Mouse (Mus musculus) fat pad, adult 2 months (tissue): Measurements from ENCODE around the gene Spns3.
A peak's percentile ranks its signal among the peaks of the same experiment; 100 is the strongest.
"Not testable (repeated sequence)": the region's sequence is repeated elsewhere in the genome, so short reads cannot be mapped to it uniquely, and the experiment has no call there.

Experiments used
- DNase-seq: peaks from one replicate; pipeline ENCODE4 v3.0.0-alpha.2; 2011; ENCODE audit warnings: low read depth, low spot score; ENCODE audit errors: extremely low read depth

The Spns3 gene

GRCm38 (mm10) chr11:72558155-72558554 is 7.8 kb upstream of the Spns3 start:
- DNase-seq: no peak

DNA sequence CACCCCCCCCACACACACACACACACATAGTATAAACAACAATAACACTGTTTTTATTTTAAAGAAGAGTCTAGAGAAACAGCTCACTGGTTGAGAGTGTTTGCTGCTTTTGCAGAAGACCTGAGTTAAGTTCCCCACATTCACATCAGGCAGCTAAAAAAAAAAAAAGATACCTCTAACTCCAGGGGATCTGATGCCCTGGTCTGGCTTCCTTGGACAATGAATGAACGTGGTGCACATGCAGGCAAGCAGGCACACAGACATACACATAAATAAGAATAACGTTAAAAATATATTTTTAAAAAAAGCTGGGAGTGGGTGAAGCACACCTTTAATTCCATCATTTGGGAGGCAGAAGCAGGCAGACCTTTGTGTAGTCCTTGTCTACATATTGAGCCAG is 6.6 kb upstream of the Spns3 start:
- no peak for DNase-seq

GRCm38 (mm10) chr11:72556470-72556869 is 6.2 kb upstream of the Spns3 start:
- DNase-seq: no peak

DNA sequence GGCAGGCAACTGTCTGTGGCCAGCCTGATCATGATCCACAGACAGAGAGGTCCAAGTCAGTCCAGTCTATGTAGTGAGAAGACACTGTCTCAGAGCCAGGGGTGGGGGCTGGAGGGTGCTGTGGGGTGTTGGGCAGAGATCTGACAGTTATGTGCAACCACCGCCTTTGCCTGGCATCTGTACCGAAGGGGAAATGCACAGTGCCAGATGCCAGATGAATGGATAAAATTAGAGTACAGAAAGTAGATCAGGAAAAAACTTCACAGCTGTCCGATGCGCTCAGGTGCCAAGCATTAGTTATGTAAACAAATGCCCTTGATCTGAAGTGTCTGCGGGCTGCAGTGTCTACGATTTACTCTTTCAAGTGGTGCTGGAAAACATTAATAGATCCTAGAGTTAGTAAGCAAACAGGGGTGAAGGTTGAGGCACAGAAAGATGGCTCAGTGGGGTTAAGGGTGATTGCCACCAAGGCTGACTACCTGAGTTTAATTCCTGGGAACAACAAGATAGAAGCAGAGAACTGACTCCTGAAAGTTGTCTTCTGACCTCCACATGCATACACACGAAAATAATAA is 1.3 kb upstream of the Spns3 start:
- no peak for DNase-seq

DNA sequence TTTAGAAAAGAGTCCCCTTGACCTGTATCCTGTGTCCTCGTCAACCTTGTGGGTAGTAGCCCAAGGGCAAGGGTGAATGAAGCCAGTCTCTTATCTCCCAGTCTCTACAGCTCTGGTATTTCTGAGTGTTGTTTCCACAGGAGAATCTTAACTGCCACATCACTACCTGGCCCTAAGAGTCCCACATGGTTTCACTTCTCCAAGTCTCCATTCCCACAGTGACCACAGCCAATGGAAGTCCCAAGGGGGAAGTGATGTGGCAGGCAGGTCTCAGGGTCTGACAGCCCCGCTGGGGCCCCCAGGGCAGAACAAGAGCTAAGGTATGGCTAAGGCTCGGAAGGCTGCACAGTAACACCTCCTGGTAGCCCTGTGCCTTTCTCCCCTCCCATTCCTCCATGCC is 3.1 kb downstream of the Spns3 start:
- no peak for DNase-seq

GRCm38 (mm10) chr11:72544716-72545115 is 5.6 kb downstream of the Spns3 start:
- DNase-seq: no peak

DNA sequence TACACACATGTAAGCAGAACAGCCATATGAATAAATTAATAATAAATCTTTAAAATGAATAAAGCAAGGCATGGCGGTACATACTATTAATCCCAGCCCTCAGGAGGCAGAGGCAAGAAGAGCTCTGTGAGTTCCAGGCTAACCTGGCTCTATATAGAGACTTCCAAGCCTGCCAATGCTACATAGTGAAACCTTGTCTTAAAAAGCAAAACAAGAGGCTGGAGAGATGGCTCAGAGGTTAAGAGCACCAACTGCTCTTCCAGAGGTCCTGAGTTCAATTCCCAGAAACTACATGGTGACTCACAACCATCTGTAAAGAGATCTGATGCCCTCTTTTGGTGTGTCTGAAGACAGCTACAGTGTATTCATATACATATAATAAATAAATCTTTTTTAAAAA is 6.6 kb downstream of the Spns3 start:
- not testable (repeated sequence) for DNase-seq

GRCm38 (mm10) chr11:72542586-72542985 is 7.7 kb downstream of the Spns3 start:
- DNase-seq: no peak

GRCm38 (mm10) chr11:72541928-72542327 is 8.4 kb downstream of the Spns3 start:
- DNase-seq: no peak

GRCm38 (mm10) chr11:72540437-72540836 is 9.9 kb downstream of the Spns3 start:
- DNase-seq: no peak

DNA sequence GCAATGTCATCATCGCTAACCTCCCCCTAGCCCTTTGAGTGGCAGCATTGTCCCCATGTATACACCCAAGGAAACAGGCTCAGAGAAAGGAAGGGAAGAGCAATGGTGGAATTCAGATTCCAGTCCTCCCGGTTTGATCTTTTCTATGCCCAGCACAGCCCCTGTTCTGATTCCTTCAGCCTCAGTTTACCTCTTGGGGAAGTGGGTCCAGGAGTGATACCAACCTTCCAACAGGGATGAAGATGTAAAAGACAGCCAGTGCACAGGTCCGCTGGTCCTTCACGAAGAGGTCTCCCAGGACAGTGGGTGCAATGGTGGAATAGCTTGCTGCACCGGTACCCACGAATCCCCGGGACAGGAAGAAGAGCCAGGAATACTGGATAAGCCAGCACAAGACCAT is 11.5 kb downstream of the Spns3 start:
- no peak for DNase-seq

DNA sequence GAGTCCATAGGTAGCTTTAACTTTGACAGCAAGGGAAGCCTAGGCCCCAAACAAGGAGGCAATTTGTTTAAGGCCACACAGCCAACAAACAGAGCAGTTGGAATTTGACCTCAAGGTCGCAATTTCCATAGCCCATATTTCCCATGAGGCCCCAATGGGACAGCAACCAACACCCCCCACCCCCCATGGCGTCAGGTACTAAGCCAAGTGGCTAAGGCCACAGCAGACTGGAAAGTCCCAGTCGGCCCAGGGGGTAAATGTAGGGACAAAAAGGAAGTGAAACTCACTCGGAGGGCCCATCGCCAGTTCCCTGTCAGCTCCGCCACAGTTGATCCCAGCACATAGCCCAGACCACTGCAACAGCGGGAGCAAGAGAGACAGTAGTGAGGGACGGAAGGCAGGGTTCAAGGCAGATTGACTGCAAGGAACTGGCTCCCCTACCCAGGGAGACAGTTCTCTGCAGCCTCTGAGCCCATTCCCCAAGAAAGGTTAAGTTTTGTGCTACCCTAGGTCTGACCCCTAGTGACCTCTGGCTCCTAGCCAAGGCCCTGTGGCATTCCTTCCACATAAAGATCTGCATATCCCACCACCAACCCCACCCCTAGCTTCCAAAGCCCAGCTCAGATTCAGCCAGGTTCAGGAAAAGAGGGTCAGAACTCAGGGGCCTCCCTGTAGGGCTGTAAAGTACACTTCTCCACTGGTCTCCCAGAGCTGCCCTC is 12.1 kb downstream of the Spns3 start:
- no peak for DNase-seq

DNA sequence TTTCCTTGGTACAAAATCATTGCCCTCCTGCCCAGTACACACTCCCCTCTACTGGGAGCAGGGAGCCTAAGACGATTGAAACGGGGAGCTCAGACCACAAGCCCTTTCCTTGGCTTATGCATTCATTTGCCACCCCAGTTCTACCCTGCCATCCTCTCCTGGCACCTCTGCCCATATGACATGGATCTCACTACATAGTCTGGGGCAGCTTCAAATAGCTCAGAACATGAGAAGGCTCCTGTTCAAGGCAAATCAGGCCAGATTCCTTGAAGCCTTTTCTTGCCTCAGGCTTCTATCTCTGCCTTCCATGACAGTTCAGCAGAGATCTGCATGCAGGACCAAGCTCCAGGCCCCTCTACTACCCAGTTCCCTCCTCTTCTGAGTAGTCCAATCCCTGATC is 12.8 kb downstream of the Spns3 start:
- DNase-seq: no peak

DNA sequence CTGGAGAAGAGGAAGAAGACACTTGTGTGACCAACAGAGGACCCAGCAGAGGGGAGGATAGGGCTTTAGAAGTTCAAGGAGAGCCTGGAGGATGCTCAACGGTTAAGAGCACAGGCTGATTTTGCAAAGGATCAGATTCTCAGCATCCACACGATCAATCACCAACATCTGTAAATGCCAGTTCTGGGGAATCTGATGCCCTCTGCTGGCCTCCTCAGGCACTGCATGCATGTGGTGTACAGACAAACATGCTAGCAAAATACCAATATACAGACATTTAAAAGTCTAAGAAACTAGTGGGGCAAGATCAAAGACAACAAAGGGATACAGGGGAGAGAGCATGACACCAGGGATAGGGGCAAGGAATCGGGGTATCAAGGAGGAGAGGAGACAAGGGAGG is 14.8 kb downstream of the Spns3 start:
- DNase-seq: no peak

DNA sequence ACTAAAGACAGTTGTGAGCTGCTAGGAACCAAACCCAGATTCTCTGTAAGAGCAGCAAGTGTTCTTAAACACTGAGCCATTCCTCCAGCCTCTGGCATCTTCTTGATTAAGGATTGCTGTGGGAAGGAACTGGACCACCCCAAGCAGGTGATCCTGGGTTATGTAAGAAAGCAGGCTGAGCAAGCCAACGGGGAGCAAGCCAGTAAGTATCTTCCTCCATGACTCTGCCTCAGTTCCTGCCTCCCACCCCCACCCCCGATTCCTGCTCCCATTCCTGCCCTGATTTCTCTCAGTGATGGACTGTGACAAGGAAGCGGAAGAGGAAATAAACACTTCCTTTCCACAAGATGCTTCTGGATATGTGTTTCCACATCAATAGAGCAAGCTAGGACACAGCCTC is 17.4 kb downstream of the Spns3 start:
- no peak for DNase-seq

- DNase-seq: no peak
Observed at GRCm38 (mm10) chr11:72531632-72532031, 18.7 kb downstream of the Spns3 start.

DNA sequence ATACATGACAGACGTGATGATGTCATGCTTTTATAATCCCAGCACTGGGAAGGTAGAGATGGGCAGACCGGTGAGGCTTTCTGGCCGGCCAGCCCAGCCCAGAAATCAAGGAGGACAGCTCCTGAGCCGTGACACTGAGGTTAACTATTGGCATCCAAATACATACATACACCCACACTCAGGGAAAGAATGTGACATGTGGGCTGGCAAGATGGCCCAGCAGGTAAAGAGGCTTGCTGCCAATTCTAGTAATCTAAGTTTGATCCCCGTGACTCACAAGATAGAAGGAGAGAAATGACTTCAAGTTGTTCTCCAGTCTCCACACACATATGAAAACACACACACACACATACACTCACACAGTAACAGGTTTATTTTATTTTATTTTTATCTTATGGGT is 19.2 kb downstream of the Spns3 start:
- peak; percentile 62 for DNase-seq

DNA sequence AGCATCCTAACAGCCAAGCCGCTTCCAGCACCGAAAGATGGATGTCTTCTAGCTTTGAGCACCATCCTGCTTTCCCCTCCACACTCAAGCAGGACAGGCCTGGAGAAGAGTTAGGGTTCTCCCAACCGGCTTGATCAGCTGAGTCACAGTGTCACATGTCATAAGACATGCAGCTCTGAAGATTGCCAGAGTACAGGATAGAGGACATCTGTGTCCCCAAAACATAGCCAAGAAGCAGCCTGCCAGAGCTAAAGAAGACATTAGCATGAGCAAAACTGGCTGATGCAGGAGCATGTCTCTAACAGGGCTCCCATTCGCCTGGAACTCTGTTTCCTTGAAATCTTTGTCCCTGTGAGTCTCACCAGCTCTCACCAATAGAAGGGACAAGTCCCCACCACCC is 24.1 kb downstream of the Spns3 start:
- no peak for DNase-seq

GRCm38 (mm10) chr11:72523711-72524110 is 26.6 kb downstream of the Spns3 start:
- no peak for DNase-seq

- no peak for DNase-seq
Observed at GRCm38 (mm10) chr11:72522616-72523041, 27.7 kb downstream of the Spns3 start.

GRCm38 (mm10) chr11:72521598-72522541 is 28.4 kb downstream of the Spns3 start:
- no peak for DNase-seq

GRCm38 (mm10) chr11:72519895-72520294 is 30.4 kb downstream of the Spns3 start:
- DNase-seq: no peak
